Mouse (Mus musculus) erythroid progenitor cell, adult 5-6 weeks (primary cell): ENCODE results near the gene Snx11. TPM values are rescaled to one million over a fixed set of nuclear protein-coding genes. Genes with fewer than 3 reads are reported as not detected.

ENCODE experiments used
- ATAC-seq: replicated peaks from 2 replicates; pipeline ENCODE4 v1.8.0; 2016; ENCODE audit warnings: moderate number of reproducible peaks, mild to moderate bottlenecking, moderate TSS enrichment, inconsistent platforms; ENCODE audit not compliant: poor library complexity, low FRiP score, severe bottlenecking
- total RNA-seq, 2 experiments: library from RNA; stranded (forward) in 1 of 2; stranded (reverse) in 1 of 2; fragments of 150-400 nt in 1 of 2; fragments of 186-747, 209-891 nt in 1 of 2; gene quantifications; 2 replicates each; pipeline versions ENCODE4 v1.2.3 to v1.2.4; 2015 to 2017; ENCODE audit warnings: low replicate concordance in 2 of 2

Snx11 gene
- total RNA-seq, 2 experiments from 2014 or later = 31.9 to 36.2 TPM

DNA sequence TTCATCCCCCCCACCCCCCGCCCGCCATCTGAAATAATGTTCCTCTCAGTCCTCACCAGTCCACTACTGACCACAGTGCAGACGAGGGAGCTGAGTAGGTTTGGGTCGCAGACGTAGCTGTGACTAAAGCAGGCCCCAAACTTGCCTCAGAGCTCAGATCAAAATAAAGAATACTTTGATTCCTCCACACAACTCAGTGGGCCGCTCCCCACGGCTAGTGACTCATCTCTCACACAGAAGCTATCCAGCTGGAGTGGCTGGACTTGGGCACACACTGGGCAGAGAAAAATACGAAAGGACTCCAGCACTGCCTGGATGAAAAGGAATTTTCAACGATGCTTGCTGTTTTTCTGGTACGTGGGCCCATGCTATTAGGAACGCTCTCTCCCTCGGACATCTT, 10.8 kb downstream of the Snx11 start:
- no peak for ATAC-seq

DNA sequence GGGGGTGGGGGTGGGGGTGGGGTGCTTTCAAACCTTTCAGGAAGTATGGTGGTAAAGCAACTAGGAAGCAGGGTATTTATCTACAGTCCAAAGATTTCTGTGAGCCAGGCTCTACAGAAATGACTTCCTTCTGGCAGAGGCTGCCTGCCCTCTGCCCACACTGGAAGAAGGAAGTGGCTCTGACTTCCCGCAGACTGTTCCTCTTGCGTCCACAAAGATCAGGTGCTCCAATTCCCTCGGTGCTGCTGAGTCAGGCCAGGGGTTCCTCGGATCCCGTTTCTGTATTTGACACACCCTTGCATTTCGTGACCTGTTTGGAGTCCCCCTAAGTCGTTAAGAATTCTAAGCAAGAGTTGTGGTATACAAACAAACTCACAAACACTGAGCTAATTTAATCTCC, 11.7 kb downstream of the Snx11 start:
- ATAC-seq = no peak

DNA sequence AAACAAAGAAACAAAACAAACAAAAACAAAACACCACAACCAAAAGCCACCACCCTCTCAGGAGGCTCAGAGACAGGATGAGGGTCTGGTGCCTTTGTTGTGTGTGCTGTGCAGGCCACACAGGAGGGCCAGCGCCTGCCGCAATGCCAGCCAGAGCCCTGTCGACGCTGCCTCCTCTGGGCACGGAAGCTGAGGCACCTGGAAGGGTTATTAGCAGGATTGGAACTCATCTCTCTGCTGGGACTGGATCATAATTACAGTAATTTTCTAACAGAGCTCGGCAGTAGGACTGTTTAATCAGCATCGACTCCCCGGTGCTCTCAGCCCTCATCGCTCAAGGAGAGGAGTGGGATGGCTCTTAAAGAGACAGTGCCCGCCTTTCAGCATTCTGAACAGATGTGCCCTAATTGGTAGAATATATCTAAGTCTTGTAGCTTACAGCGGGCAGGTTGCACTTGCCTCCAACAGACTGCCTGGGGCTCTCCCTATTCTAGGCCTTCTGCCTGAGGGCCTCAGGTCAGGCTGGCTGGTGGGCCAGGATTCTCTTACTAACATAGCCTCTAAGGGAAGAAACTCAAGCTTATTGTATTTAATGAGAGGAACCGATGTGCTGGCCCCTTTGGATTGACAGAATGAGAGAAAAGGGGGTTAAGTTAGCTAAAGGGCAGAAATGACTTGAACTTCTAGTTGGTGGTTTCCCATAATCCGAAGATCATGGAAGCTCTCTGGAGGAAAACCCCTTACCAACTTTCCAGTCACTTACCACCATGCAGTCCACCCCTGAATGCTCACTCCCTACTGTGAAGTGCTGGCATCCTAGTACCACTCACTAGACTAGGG, 12.6 kb downstream of the Snx11 start:
- ATAC-seq = no peak

DNA sequence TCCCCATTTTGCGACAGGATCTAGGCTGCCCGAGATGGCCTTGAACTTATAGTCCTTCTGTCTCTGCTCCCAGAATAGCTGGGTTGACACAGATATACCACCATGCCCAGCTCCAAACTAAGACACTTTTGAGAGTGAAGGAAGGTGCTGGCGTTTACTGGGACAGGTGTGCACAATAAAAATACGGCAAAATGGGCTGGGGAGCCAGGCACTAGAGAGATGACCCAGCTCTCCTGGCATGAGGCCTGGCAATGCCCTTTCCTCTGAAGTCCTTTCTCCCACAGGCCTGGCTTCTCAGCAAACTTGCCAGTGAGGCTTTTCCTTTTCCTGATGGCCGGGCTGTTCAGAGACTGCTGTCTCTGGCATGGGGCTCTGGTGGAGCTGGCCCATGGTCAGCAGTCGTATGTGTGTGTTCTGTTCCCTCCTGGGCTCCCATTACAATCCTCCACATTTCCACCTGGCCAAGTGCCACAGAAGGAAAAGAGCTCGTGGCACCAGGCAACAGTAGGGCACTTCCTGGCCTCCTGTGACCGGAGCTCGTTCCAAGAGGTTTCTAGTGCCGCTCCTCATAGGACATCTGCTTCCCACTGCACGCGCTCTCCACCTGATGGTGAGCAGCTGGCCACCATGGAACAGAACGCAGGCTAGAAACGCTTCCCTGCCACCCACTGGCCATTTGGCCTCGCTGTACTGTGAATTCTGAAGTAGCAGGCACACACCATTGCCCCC, 14.5 kb downstream of the Snx11 start:
- ATAC-seq = no peak

DNA sequence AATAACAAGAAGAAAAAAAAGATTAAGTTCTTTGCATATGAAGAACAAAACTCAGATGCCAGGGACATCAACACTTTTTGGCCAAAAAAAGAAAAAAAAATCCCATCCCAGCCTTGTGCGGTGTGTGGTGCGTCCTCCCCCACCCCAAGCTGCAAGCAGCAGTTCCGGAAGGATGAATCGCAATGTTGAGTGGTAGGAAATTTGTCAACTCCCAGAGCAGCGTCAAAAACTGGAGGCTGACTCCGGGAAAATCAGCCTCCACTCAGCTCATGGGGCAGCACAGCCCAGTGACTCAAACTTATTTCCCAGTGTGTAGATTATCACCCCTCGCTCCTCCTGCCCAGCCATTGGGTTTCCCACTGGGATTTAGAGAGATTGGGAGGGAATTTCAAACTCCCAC, 15.4 kb downstream of the Snx11 start:
- ATAC-seq = no peak

DNA sequence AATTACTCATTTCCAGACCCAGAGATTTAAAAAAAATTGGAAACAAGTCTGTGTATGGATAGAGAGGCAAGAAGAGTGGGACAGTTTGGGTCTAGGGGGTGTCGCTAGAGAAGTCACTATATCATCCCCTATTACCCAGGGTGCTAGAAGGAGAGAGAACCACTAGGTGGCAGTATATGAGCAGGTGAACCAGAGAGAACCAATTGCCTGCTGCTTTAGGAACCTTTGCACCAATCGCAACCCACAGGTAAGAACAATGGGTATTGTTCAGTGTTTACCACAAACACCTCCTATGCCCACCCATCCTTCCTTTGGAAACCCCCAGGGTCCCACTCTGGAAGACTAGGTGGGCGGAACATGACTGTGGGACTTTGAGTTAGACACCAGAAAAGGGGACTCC, 17.3 kb downstream of the Snx11 start:
- peak; percentile 79 for ATAC-seq

DNA sequence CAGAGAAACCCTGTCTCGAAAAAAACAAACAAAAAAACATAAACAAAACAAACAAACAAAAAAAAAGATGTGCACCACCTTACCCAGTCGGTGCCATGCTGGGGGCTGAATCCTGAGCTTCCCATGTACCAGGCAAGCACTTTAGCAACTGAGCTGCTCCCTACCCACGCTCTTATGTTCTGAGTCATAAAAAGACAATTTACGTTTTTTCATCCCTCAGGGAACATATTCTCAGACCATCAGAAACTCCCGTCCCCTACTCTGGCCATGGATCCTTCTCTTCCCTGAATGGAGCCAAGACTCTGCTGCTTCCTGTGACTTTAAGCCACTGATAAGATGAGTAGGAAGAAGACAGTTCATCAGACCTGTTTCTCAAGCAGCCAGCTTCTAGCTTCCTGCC, 19.0 kb downstream of the Snx11 start:
- ATAC-seq = no peak

DNA sequence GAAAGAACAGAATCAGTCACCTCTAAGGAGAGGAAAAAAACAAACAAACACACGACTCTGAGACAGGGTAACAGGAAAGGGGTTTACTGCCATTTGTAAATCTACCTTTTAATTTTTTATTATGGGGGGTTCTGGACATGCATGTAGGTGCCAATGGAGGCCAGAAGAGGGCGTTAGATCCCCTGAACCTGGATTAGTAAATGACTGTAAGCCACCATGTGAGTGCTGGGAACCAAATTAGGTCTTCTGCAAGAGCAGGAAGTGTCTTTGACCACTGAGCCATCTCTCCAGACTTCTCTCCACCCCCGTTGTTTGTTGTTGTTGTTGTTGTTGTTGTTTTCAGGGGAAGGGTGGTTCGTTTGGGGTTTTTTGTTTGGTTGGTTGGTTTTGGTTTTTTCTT, 19.9 kb downstream of the Snx11 start:
- no peak for ATAC-seq

DNA sequence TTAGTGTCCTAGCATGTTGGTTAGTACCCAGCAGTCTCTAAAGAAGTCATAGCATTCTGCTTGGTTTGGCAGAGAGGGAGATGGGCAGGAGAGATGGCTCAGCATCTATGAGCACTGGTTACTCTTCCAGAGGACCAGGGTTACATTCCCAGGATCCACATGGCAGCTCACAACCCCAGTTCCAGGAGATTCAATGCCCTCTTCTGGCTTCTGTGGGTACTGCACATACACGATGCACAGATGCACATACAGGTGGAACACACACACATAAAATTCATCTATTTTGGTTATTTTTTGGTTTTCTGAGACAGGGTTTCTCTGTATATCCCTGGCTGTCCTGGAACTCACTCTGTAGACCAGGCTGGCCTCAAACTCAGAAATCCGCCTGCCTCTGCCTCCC, 22.1 kb downstream of the Snx11 start:
- ATAC-seq = no peak

DNA sequence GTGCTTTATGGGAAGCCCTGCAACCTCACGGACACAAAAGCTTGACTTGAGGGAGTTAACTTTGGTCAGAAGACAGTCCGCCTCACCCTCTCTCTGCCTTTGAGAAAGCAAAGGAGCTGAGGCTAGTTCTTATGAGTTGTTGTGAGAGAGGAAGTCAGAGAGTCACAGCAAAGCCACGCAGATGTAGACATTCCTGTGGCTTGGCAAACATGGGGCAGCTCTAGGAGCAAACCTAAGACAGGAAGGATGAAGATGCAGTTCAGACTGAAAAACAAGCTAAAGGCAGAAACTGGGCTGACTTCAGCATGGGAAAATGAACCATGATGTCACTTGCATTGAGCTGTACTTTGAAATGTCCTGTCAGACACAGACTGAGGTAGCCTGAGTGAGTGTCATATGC, 29.8 kb downstream of the Snx11 start:
- ATAC-seq = no peak

DNA sequence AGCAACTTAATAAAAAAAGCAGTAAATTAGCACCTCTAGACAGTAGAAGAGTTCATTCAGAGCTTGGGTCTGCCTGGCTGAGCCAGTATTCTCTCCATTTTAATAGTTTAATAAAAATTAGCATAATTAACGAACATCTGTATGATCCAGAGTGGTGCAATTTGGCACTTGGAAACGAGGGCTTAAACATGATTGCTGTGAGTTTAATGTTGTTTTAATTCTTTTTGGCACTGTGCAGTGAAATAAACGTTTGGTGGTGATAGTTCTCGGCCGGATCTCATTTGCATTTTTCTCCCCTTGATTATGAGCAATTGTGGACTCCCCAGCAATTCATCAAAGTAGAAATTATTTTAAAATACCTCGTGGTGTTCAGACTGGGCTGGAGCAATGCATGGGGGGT, 30.7 kb downstream of the Snx11 start:
- ATAC-seq = no peak

DNA sequence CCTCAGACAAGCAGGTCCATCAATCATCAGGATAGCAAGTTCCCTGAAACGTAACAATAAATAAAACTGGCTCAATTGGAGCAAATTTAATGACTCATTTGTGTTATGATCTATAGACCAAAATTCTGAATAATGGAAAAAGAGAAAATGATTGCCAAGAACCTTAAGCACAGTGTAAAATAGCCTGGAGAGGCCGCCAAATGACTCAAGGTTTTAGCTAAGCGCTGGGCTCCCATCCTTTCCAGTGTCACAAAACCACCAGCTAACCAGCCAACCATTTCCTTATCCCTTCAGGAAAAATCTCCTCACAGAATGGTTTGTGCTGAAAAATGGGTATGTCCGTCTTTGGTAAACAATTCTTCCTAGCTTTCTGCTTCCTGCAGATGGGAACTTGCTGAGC, 33.5 kb downstream of the Snx11 start:
- no peak for ATAC-seq

DNA sequence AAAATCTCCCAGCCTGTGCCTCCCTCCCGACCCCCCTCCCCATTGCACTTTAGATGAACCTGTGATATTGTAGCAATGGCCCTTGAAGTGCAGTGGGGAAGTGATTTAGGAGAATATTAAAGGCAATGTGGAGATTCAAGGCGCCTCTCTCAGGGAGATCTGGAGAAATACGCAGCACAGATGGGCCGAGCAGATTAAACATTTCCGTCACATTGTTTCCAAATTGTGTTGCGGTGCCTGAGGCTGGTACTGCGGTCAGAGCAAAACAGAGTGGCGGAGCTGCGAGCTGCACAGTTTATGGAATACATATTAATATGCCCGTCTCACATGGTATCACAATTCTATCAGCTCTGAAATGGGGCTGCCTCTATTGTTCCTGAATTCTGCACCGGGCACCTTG, 34.4 kb downstream of the Snx11 start:
- no peak for ATAC-seq

DNA sequence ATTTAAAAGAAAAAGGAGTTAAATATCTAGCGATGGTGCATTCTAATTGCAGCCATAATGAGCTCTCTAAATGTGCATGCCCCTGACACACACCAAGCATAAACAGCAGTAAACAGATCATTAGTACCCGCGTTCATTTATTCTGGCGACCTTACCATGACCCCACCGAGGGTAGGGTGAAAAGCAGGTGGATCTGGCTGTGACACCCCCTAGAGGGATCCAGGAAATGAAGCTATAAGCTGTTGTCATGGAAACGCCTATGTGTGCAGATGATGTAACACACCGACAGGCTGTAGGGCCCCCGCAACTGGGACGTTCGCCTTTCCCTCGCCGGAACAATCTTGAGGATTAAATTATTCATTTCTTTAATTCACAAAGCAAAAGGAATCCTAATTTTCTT, 35.4 kb downstream of the Snx11 start:
- ATAC-seq = no peak

DNA sequence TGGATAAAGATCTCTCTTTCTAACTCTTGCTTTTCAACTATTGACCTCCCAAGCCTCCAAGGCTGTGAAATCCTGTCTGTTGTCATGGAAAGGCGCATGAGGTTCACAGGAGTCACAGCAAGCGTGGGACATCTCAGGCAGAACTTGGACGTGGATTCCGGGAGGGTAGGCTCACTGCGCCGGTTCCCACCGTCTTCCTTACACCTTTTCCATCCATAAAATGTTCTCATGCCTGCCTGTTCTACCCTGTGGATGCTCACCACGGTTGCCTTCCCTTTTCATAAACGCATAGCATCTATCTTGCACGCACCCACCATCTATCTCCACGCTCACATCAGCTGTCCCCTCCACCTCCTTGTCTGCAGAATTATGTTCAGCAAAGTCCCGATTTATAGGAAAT, 36.6 kb downstream of the Snx11 start:
- no peak for ATAC-seq

DNA sequence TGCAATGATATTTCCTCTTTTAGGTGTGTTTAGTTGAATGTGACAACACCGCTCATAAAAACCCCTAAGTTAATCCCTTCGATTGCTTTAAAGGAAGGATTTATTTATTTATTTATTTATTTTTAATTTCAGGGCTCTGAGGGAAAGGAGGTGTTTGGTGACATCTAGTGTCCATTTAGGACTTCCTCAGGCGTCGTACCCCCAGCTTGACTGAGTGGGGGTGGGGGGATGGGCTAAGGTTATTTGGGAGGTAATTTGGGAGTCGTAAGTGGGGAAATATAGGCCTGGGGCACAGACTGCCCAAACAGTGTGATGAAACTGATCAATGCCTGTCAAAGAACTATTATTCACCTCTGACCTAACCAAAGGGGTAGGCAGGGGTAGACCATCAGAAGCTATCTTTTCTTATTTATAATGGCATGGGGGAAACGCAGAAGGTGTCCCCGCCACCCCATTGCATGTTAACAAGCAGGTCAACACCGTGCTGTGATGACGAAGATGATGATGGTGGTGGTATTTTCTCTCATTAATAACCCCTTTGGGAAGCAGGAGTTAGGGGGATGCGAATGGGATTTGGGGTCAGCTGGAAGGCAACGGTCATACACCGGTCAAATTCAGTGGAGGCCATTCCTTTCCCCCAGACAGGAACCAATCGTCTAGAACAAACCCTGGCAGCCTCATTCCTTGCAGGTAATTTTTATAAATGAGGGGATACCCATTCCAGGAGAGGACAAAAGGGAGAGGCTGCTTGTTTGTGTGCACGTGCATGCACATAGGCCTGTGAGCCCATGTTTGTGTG, 39.5 kb downstream of the Snx11 start:
- no peak for ATAC-seq

DNA sequence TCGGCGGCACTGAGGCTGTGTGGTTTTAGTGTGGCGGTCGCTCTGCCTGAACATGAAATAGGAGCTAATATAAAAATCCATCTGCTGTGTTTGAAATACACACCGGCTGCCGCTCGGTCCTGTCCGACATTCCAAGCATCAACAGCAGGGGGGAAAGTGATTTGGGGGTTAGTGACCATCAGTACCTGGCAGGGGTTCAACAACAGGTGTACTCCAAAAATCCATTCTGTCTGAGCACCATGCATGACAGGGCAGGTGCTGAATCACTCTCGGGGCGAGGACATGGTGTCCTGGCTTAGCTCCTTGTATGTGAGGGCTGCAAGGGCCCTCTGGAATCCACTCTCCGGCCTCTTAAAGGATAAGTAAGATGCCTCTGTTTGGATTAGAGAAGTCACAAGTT, 41.0 kb downstream of the Snx11 start:
- no peak for ATAC-seq

DNA sequence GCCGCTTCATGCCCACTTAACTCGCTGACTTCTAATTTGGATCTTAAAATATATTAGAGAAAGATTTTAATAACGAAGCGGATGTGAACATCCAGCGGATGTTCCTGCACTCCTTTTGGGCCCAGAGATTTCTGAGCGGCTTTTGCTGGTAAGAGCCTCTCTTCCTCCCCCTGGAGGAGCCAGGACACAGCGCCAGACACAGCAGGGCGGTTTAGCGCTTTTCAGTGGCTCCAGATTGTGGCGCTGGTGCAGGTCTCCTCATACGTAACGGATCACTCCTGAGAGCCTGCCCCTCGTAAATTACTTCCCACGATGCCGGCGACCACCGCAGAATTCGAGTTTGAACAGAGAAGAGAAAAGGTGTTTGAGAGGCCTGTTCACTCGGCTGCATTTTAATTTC, 41.5 kb downstream of the Snx11 start:
- ATAC-seq = no peak

DNA sequence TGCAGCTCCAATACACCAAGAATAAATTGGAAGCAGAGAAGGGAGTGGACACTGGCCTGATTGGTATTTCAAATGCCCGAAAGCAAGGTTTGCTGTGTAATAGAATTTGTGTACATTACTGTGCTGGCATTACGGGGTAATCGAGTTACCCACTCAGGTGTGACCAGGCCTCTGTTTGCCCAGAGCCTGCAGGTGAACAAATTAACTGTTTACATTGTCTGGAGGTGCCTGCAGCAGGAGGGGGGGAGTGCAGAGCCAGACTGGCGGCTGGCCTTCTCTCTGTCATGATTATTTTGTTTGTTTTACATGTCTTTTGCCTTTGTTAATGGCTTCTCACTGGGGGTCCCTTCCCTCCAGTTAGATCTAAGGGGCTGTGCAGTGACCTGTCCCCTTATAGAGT, 44.7 kb downstream of the Snx11 start:
- no peak for ATAC-seq

DNA sequence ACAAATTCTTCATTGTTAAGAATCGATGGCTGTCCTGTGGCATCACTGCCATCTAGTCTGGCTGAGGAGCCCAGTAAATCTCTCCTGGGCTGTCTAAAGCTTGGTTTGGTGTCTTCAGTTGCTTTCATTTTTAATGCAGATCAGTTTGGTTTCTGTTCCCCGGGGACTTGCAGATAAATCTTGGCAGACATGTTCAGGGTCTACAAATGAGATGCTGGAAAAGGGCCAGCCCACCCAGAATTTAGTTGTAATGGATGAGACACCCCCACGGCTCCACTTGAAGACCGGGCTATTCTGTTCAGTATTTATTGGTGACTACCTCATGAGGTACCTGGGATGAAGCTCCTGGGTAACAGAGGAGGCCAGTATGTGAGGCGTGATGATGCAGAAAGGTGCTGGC, 47.0 kb downstream of the Snx11 start:
- no peak for ATAC-seq

DNA sequence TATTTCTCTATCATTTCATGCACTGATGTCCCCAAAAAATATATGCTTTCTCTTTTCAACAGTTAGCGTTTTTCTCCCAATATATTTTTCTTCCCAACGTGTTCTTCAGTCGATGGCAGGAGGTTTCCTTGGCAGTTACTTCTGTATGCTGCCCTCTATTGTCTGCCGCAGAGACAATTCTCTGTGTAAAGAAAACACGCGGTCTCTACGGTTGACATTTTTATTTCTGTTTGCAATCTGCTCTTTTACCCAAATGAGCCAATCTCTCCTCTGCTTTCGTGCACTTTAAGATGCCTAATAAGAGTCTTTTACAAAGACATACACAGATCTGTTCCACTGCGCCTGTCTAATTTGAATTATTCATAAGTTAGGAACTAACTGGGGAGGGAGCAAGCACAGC, 47.9 kb downstream of the Snx11 start:
- no peak for ATAC-seq
